Mouse (Mus musculus) heart, postnatal 10 days (tissue): ENCODE data around the gene Taf15. TPM values are rescaled to one million over a fixed set of nuclear protein-coding genes. Genes with fewer than 3 reads are reported as not detected.
A peak's percentile ranks its signal among the peaks of the same experiment; 100 is the strongest.
"Not testable (repeated sequence)": the region's sequence is repeated elsewhere in the genome, so short reads cannot be mapped to it uniquely, and the experiment has no call there.

Source experiments
- DNase-seq, 2 experiments: peaks; one replicate each; pipeline ENCODE4 v3.0.0; 2021
- intact Hi-C: fragments of 180-260 bp; cut with DNase I; formaldehyde crosslinking; loops from one replicate; pipeline ENCODE4 v1.15.1; 2025
- total RNA-seq, 2 experiments: library from RNA; stranded (reverse); gene quantifications; 2 replicates each; pipeline ENCODE4 v1.2.3; 2021

Taf15 gene
- total RNA-seq, 2 experiments from 2014 or later = 39.8 to 46.3 TPM

GRCm38 (mm10) chr11:83534143-83534542, 61.3 kb downstream of the Taf15 start:
- intact Hi-C loops = no loop called here

GRCm38 (mm10) chr11:83534609-83535423, 61.9 kb downstream of the Taf15 start:
- DNase-seq = peak; percentile 86 to 87
- intact Hi-C loops = no loop called here

More at GRCm38 (mm10) chr11:83534143-83534542, 61.3 kb downstream of the Taf15 start:
- DNase-seq = no peak

- intact Hi-C loops = no loop called here
- DNase-seq = no peak
Observed at GRCm38 (mm10) chr11:83536831-83537230, 63.9 kb downstream of the Taf15 start.

- intact Hi-C loops = no loop called here
- no peak for DNase-seq
Observed at GRCm38 (mm10) chr11:83538705-83539314, 65.9 kb downstream of the Taf15 start.

GRCm38 (mm10) chr11:83540931-83541330, 68.0 kb downstream of the Taf15 start:
- DNase-seq = no peak
- intact Hi-C loops = no loop called here

- DNase-seq = no peak
- intact Hi-C loops = no loop called here
Observed at GRCm38 (mm10) chr11:83541415-83541814, 68.5 kb downstream of the Taf15 start.

- intact Hi-C loops = no loop called here
- no peak for DNase-seq
Observed at GRCm38 (mm10) chr11:83544214-83544613, 71.3 kb downstream of the Taf15 start.

GRCm38 (mm10) chr11:83550186-83550632, 77.3 kb downstream of the Taf15 start:
- no peak for DNase-seq
- intact Hi-C loops = no loop called here

- intact Hi-C loops = not testable (repeated sequence)
Observed at GRCm38 (mm10) chr11:83551037-83551436, 78.2 kb downstream of the Taf15 start.

GRCm38 (mm10) chr11:83551668-83552067, 78.8 kb downstream of the Taf15 start:
- intact Hi-C loops = no loop called here
- no peak for DNase-seq

More at GRCm38 (mm10) chr11:83551037-83551436, 78.2 kb downstream of the Taf15 start:
- not testable (repeated sequence) for DNase-seq

Other genes starting within 250 kb of the Taf15 start
- under 1 TPM; 0.10 to 0.15 TPM for gene Slfn14, start 186.4 kb upstream of the Taf15 start, total RNA-seq
- gene Ap2b1, start 174.1 kb upstream of the Taf15 start, total RNA-seq = 10 to 100 TPM; 73.2 to 81.4 TPM
- 10 to 100 TPM; 12.8 to 12.9 TPM for gene Pex12, start 170.5 kb upstream of the Taf15 start, total RNA-seq
- 10 to 100 TPM; 25.7 to 25.9 TPM for gene Rasl10b, start 63.9 kb upstream of the Taf15 start, total RNA-seq
- gene Gas2l2, start 43.6 kb upstream of the Taf15 start, total RNA-seq = not detected
- not detected for gene 1700020L24Rik, start 35.4 kb upstream of the Taf15 start, total RNA-seq
- 1 to 10 TPM; 7.4 to 8.4 TPM for gene Mmp28, start 10.0 kb upstream of the Taf15 start, total RNA-seq
- not detected for gene Heatr9, start 49.1 kb downstream of the Taf15 start, total RNA-seq
- not detected for gene Ccl5, start 57.4 kb downstream of the Taf15 start, total RNA-seq
- 1 to 10 TPM; 2.9 to 5.3 TPM for gene Ccl9, start 105.5 kb downstream of the Taf15 start, total RNA-seq
- gene Ccl6, start 120.0 kb downstream of the Taf15 start, total RNA-seq = 1 to 10 TPM; 3.0 to 4.5 TPM
- gene Rpl9-ps1, start 172.5 kb downstream of the Taf15 start, total RNA-seq = not detected
- gene Ccl3, start 176.3 kb downstream of the Taf15 start, total RNA-seq = under 1 TPM in 1 of 2 experiments, not detected in 1; 0.35 TPM
- gene Ccl4, start 189.5 kb downstream of the Taf15 start, total RNA-seq = not detected
- 1 to 10 TPM in 1 of 2 experiments, under 1 TPM in 1; 0.91 to 1.1 TPM for gene Wfdc17, start 230.9 kb downstream of the Taf15 start, total RNA-seq
- gene Wfdc18, start 235.9 kb downstream of the Taf15 start, total RNA-seq = under 1 TPM in 1 of 2 experiments, not detected in 1; 0.74 TPM